Mouse (Mus musculus): ENCODE results near the gene B3gnt2. TPM values are rescaled to one million over a fixed set of nuclear protein-coding genes. Genes with fewer than 3 reads are reported as not detected.

The B3gnt2 gene
- 8.8 and 11.9 TPM in 2 replicates for polyA plus RNA-seq (2015; fragmentation: Nextera tagmentation; extraction: Ambion mirVana)

GRCm38 (mm10) chr11:22860335-22861227, at the start of gene B3gnt2:
Gene B3gnt2, minus strand, starts transcription at chr11:22860961.
- Histone ChIP-seq H3K27me3 (replicated peaks) (peaks cover 9% of the 10 kb centered on the region; the same call in 1 of the 2 replicates), H3K4me1 (replicated peaks) (peaks cover 17% of the 10 kb centered on the region), H3K36me3 (no peaks in the 10 kb centered on the region), H3K4me3 (replicated peaks) (peak within 1 kb of the TSS; percentile 75), H3K27ac (peak within 1 kb of the TSS; percentile 86), H3K9me3 (no peaks in the 10 kb centered on the region), H3K9ac (peak within 1 kb of the TSS; percentile 74), H3K4me2 (replicated peaks) (peak within 1 kb of the TSS; percentile 93)
- peak; percentile 62 for ATAC-seq
- whole genome bisulfite sequencing = 7% methylated on average over 41 of the region's 41 CpGs

- peak overlapping the region; percentile 37; the same call in 1 of the 2 replicates for H3K27ac ChIP-seq
- H3K9ac ChIP-seq = no peak overlapping the region
- no peaks in the 10 kb centered on the region for H3K4me1 ChIP-seq (replicated peaks)
- no peak overlapping the region for H3K4me3 ChIP-seq (replicated peaks)
- H3K4me2 ChIP-seq (replicated peaks) = no peak overlapping the region
- no peaks in the 10 kb centered on the region for H3K9me3 ChIP-seq
- no peaks in the 10 kb centered on the region for H3K27me3 ChIP-seq (replicated peaks)
- peak; percentile 76 for ATAC-seq
- no peaks in the 10 kb centered on the region for H3K36me3 ChIP-seq
Observed at GRCm38 (mm10) chr11:22906453-22906865, 45.7 kb upstream of the B3gnt2 start.

- Histone ChIP-seq H3K4me1 (replicated peaks) (no peaks in the 10 kb centered on the region), H3K27me3 (replicated peaks) (no peaks in the 10 kb centered on the region), H3K4me2 (replicated peaks) (no peak overlapping the region), H3K36me3 (no peaks in the 10 kb centered on the region), H3K4me3 (replicated peaks) (no peak overlapping the region), H3K9me3 (no peaks in the 10 kb centered on the region), H3K27ac (no peak overlapping the region), H3K9ac (no peak overlapping the region)
- WGBS = 46% methylated on average over 2 of the region's 2 CpGs
- ATAC-seq = no peak
Observed at GRCm38 (mm10) chr11:22902923-22903322, 42.2 kb upstream of the B3gnt2 start.

- Histone ChIP-seq H3K27me3 (replicated peaks) (no peaks in the 10 kb centered on the region), H3K27ac (no peak overlapping the region), H3K36me3 (no peaks in the 10 kb centered on the region), H3K9ac (no peak overlapping the region), H3K4me3 (replicated peaks) (no peak overlapping the region), H3K4me1 (replicated peaks) (no peaks in the 10 kb centered on the region), H3K9me3 (no peaks in the 10 kb centered on the region), H3K4me2 (replicated peaks) (no peak overlapping the region)
- no peak for ATAC-seq
- WGBS = 81% methylated on average over 3 of the region's 3 CpGs
Observed at GRCm38 (mm10) chr11:22900041-22900440, 39.3 kb upstream of the B3gnt2 start.

- ATAC-seq = no peak
- H3K27ac ChIP-seq = no peak overlapping the region
Observed at GRCm38 (mm10) chr11:22897642-22898041, 36.9 kb upstream of the B3gnt2 start.

GRCm38 (mm10) chr11:22897127-22897526, 36.4 kb upstream of the B3gnt2 start:
- H3K4me2 ChIP-seq (replicated peaks) = no peak overlapping the region
- no peak overlapping the region for H3K27ac ChIP-seq
- no peaks in the 10 kb centered on the region for H3K36me3 ChIP-seq
- WGBS = 87% methylated on average over 4 of the region's 4 CpGs
- no peaks in the 10 kb centered on the region for H3K27me3 ChIP-seq (replicated peaks)
- no peaks in the 10 kb centered on the region for H3K9me3 ChIP-seq
- H3K9ac ChIP-seq = no peak overlapping the region
- H3K4me3 ChIP-seq (replicated peaks) = no peak overlapping the region
- no peak for ATAC-seq
- H3K4me1 ChIP-seq (replicated peaks) = no peaks in the 10 kb centered on the region

More at GRCm38 (mm10) chr11:22897642-22898041, 36.9 kb upstream of the B3gnt2 start:
- Histone ChIP-seq H3K9me3 (no peaks in the 10 kb centered on the region), H3K27me3 (replicated peaks) (no peaks in the 10 kb centered on the region), H3K4me3 (replicated peaks) (no peak overlapping the region), H3K4me2 (replicated peaks) (no peak overlapping the region), H3K36me3 (no peaks in the 10 kb centered on the region), H3K4me1 (replicated peaks) (no peaks in the 10 kb centered on the region), H3K9ac (no peak overlapping the region)
- 93% methylated on average over 4 of the region's 4 CpGs for WGBS

- Histone ChIP-seq H3K4me3 (replicated peaks) (no peak overlapping the region), H3K9ac (no peak overlapping the region), H3K27ac (no peak overlapping the region), H3K4me1 (replicated peaks) (no peaks in the 10 kb centered on the region), H3K4me2 (replicated peaks) (no peak overlapping the region), H3K36me3 (no peaks in the 10 kb centered on the region), H3K27me3 (replicated peaks) (no peaks in the 10 kb centered on the region), H3K9me3 (no peaks in the 10 kb centered on the region)
- 68% methylated on average over 3 of the region's 3 CpGs for WGBS
- no peak for ATAC-seq
Observed at GRCm38 (mm10) chr11:22893075-22893474, 32.3 kb upstream of the B3gnt2 start.

- 60% methylated on average over 6 of the region's 6 CpGs for WGBS
Observed at GRCm38 (mm10) chr11:22892466-22892865, 31.7 kb upstream of the B3gnt2 start.

GRCm38 (mm10) chr11:22891876-22892275, 31.1 kb upstream of the B3gnt2 start:
- no peaks in the 10 kb centered on the region for H3K27me3 ChIP-seq (replicated peaks)
- H3K27ac ChIP-seq = no peak overlapping the region
- no peaks in the 10 kb centered on the region for H3K4me1 ChIP-seq (replicated peaks)
- no peak overlapping the region for H3K4me2 ChIP-seq (replicated peaks)
- H3K36me3 ChIP-seq = no peaks in the 10 kb centered on the region
- no peak overlapping the region for H3K9ac ChIP-seq
- WGBS = 72% methylated on average over 7 of the region's 7 CpGs
- H3K4me3 ChIP-seq (replicated peaks) = no peak overlapping the region
- peak; percentile 83 for ATAC-seq
- no peaks in the 10 kb centered on the region for H3K9me3 ChIP-seq

More at GRCm38 (mm10) chr11:22892466-22892865, 31.7 kb upstream of the B3gnt2 start:
- Histone ChIP-seq H3K9me3 (no peaks in the 10 kb centered on the region), H3K4me3 (replicated peaks) (no peak overlapping the region), H3K27ac (no peak overlapping the region), H3K4me1 (replicated peaks) (no peaks in the 10 kb centered on the region), H3K9ac (no peak overlapping the region), H3K36me3 (no peaks in the 10 kb centered on the region), H3K27me3 (replicated peaks) (no peaks in the 10 kb centered on the region), H3K4me2 (replicated peaks) (no peak overlapping the region)
- ATAC-seq = no peak

- no peaks in the 10 kb centered on the region for H3K36me3 ChIP-seq
- no peak for ATAC-seq
- no peaks in the 10 kb centered on the region for H3K27me3 ChIP-seq (replicated peaks)
- no peak overlapping the region for H3K9ac ChIP-seq
- H3K4me3 ChIP-seq (replicated peaks) = no peak overlapping the region
- no peak overlapping the region for H3K4me2 ChIP-seq (replicated peaks)
- 79% methylated on average over 9 of the region's 9 CpGs for WGBS
- H3K27ac ChIP-seq = no peak overlapping the region
- no peaks in the 10 kb centered on the region for H3K4me1 ChIP-seq (replicated peaks)
- no peaks in the 10 kb centered on the region for H3K9me3 ChIP-seq
Observed at GRCm38 (mm10) chr11:22891242-22891641, 30.5 kb upstream of the B3gnt2 start.

GRCm38 (mm10) chr11:22889224-22889623, 28.5 kb upstream of the B3gnt2 start:
- 89% methylated on average over 3 of the region's 3 CpGs for WGBS
- Histone ChIP-seq H3K9me3 (no peaks in the 10 kb centered on the region), H3K9ac (no peak overlapping the region), H3K27me3 (replicated peaks) (no peaks in the 10 kb centered on the region), H3K4me2 (replicated peaks) (no peak overlapping the region), H3K4me3 (replicated peaks) (no peak overlapping the region), H3K4me1 (replicated peaks) (no peaks in the 10 kb centered on the region), H3K27ac (no peak overlapping the region), H3K36me3 (no peaks in the 10 kb centered on the region)
- no peak for ATAC-seq

GRCm38 (mm10) chr11:22886991-22887390, 26.2 kb upstream of the B3gnt2 start:
- no peaks in the 10 kb centered on the region for H3K36me3 ChIP-seq
- no peaks in the 10 kb centered on the region for H3K9me3 ChIP-seq
- H3K27ac ChIP-seq = no peak overlapping the region
- no peak overlapping the region for H3K9ac ChIP-seq
- WGBS = 85% methylated on average over 4 of the region's 4 CpGs
- no peaks in the 10 kb centered on the region for H3K4me1 ChIP-seq (replicated peaks)
- no peaks in the 10 kb centered on the region for H3K27me3 ChIP-seq (replicated peaks)
- ATAC-seq = no peak
- H3K4me2 ChIP-seq (replicated peaks) = no peak overlapping the region
- H3K4me3 ChIP-seq (replicated peaks) = no peak overlapping the region

- Histone ChIP-seq H3K27ac (no peak overlapping the region), H3K4me3 (replicated peaks) (no peak overlapping the region), H3K4me1 (replicated peaks) (0 out of 2 replicates have a peak, but pooled peaks cover 3% of the 10 kb centered on the region), H3K4me2 (replicated peaks) (no peak overlapping the region), H3K9ac (no peak overlapping the region), H3K36me3 (no peaks in the 10 kb centered on the region), H3K9me3 (no peaks in the 10 kb centered on the region), H3K27me3 (replicated peaks) (no peaks in the 10 kb centered on the region)
- WGBS = 85% methylated on average over 1 of the region's 1 CpGs
- no peak for ATAC-seq
Observed at GRCm38 (mm10) chr11:22885350-22885749, 24.6 kb upstream of the B3gnt2 start.
